Mouse (Mus musculus): ENCODE results near the gene Kpna3. TPM values are rescaled to one million over a fixed set of nuclear protein-coding genes. Genes with fewer than 3 reads are reported as not detected.

The Kpna3 gene
- polyA plus RNA-seq, 1 experiment from 2014 or later: 91.6 TPM

DNA sequence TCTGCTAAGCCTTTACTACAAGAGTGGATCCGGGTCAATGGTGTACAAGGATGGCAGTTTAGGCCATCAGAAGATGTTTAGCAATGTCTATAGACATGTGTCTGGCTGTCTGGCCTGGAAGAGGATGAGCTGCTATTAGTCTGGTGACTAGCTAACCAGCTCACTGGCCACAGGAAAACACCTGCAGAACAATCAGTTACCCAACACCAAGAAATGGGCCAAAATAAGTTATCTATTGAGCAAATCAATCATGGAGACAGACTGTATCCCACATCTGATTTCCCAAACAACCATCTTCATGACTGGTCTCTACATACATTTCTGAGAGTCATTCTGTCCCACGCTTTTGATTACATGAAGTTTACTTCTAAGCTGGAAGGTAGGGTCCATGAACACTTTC is 75.9 kb downstream of the Kpna3 start:
- no peaks in the 10 kb centered on the region for H3K9me3 ChIP-seq (replicated peaks; ENCODE audit: control insufficient read depth, low read length)
- no peak for ATAC-seq

DNA sequence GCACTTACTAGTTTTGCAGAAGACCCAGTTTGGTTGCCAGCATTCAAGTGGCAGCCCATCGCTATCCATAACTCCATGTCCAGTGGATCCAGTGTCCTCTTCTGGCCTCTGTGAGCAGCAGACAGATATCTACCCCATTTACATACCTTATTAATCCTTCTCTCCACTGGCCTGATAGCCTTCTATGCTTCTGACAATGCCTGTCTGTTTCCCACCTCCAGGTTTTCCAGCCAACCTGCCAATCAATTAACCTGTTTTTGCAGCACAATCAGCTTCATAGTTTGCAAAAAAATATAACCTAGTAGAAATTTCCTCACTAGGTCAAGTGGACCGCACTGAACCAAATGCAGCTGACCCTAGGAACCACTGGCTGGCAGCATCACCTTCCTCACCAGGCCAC is 77.4 kb downstream of the Kpna3 start:
- no peaks in the 10 kb centered on the region for H3K27me3 ChIP-seq (replicated peaks; ENCODE audit: control insufficient read depth, insufficient read depth, low read length)
- ATAC-seq: no peak

More for the DNA sequence above, 75.9 kb downstream of the Kpna3 start:
- no peak overlapping the region for H3K9ac ChIP-seq (ENCODE audit: low read length)
- DNase-seq (ENCODE audit: low spot score): no peak
- WGBS: 94% methylated on average over 2 of the region's 2 CpGs
- no peak overlapping the region for H3K27ac ChIP-seq (ENCODE audit: low read depth, low read length)
- no peaks in the 10 kb centered on the region for H3K27me3 ChIP-seq (replicated peaks; ENCODE audit: control insufficient read depth, insufficient read depth, low read length)
- H3K36me3 ChIP-seq (ENCODE audit: control insufficient read depth, insufficient read depth, low read length): peaks cover 20% of the 10 kb centered on the region
- H3K4me1 ChIP-seq (ENCODE audit: control insufficient read depth, insufficient read depth, low read length): peaks cover 4% of the 10 kb centered on the region; the same call in 1 of the 2 replicates
- no peak overlapping the region for H3K4me3 ChIP-seq (ENCODE audit: low read depth, low read length)
- H3K4me2 ChIP-seq (ENCODE audit: low read length): no peak overlapping the region

DNA sequence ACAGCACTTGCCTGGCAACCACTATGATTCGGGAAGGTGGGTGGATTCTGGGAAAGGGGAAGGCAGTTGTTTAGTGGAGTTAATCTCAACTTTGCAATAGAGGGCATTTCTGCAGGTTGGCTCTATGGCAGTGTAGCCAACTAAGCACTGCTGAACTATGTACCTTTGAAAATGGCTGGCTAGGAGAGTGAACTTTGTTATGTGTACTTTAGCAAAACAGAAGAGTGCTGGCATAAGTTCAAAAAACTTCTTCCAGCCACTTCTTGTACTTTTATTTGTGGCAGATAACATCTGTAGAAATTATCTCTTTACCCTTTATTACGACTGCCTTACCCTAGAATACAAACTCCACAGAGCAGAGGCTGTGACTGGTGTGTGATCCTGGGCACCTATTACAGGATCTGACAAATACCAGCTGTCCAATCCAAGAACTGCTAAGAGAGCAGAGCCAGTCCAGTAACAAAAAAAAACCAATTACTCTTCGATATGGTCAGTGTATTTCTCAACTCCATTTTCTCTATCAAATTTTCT is 78.6 kb downstream of the Kpna3 start:
- Histone ChIP-seq H3K4me3 (ENCODE audit: low read depth, low read length) (no peak overlapping the region), H3K4me2 (ENCODE audit: low read length) (peak overlapping the region; percentile 50), H3K9me3 (replicated peaks; ENCODE audit: control insufficient read depth, low read length) (no peaks in the 10 kb centered on the region), H3K27me3 (replicated peaks; ENCODE audit: control insufficient read depth, insufficient read depth, low read length) (no peaks in the 10 kb centered on the region), H3K36me3 (ENCODE audit: control insufficient read depth, insufficient read depth, low read length) (peaks cover 5% of the 10 kb centered on the region), H3K9ac (ENCODE audit: low read length) (peak overlapping the region; percentile 80), H3K4me1 (ENCODE audit: control insufficient read depth, insufficient read depth, low read length) (peaks cover 4% of the 10 kb centered on the region; the same call in 1 of the 2 replicates), H3K27ac (ENCODE audit: low read depth, low read length) (no peak overlapping the region)
- no peak for ATAC-seq
- DNase-seq (ENCODE audit: low spot score): peak; percentile 4
- 66% methylated on average over 3 of the region's 3 CpGs for WGBS

More for the DNA sequence above, 77.4 kb downstream of the Kpna3 start:
- Histone ChIP-seq H3K9me3 (replicated peaks; ENCODE audit: control insufficient read depth, low read length) (no peaks in the 10 kb centered on the region), H3K27ac (ENCODE audit: low read depth, low read length) (no peak overlapping the region), H3K36me3 (ENCODE audit: control insufficient read depth, insufficient read depth, low read length) (peaks cover 16% of the 10 kb centered on the region), H3K4me2 (ENCODE audit: low read length) (no peak overlapping the region), H3K4me1 (ENCODE audit: control insufficient read depth, insufficient read depth, low read length) (peaks cover 4% of the 10 kb centered on the region; the same call in 1 of the 2 replicates), H3K9ac (ENCODE audit: low read length) (no peak overlapping the region), H3K4me3 (ENCODE audit: low read depth, low read length) (no peak overlapping the region)
- no peak for DNase-seq (ENCODE audit: low spot score)
- WGBS: 97% methylated on average over 2 of the region's 2 CpGs

DNA sequence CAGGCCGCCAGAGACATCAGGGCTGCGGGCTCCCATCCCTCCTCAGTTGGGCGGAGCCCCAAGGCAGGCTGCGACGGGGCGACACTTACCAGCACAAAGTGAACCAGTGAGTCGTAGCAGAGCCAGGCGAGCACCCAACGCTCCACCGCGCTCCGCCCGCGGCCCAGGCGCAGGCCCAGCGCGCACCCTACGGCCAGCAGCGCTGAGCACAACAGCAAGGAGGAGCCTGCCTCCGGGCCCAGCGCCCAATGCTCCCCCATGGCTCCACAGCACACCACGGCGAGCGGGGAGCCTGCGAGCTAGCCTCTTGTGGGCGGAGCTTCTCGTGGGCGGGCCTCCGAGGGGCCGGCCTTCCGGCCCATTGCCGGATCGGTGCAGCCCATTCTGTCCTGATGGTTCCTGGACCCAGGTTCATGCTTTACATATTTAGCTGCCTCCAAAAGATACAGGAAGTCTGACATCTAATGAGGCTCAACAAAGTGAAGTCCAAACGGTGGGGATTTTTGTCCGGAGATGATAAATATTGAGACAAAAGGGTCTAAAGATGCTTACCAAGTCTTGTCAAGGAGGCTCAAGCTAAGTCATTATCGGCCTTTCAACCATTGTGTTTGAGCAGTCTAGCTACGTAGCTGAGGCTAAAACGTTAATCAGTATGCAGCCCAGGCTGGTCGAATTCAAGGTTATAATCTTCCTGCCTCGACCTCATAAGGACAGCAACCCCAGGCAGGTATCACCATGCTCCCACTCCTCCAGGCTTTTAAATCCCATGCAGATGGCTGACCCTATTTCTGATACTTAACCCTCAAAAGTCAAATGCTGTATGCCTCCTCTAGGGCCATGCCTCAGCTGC is 79.3 kb downstream of the Kpna3 start, which contains the start of gene Ebpl:
Gene Ebpl (minus strand): TSS at position 309 of the 850 bp plus-strand sequence.
- peak; percentile 94 for DNase-seq (ENCODE audit: low spot score)
- H3K4me1 ChIP-seq (ENCODE audit: control insufficient read depth, insufficient read depth, low read length): peaks cover 4% of the 10 kb centered on the region; the same call in 1 of the 2 replicates
- H3K4me3 ChIP-seq (ENCODE audit: low read depth, low read length): peak within 1 kb of the TSS; percentile 58
- peak within 1 kb of the TSS; percentile 88 for H3K27ac ChIP-seq (ENCODE audit: low read depth, low read length)
- H3K9ac ChIP-seq (ENCODE audit: low read length): peak within 1 kb of the TSS; percentile 80
- ATAC-seq: peak; percentile 98
- peaks cover 2% of the 10 kb centered on the region for H3K36me3 ChIP-seq (ENCODE audit: control insufficient read depth, insufficient read depth, low read length)
- H3K27me3 ChIP-seq (replicated peaks; ENCODE audit: control insufficient read depth, insufficient read depth, low read length): no peaks in the 10 kb centered on the region
- H3K9me3 ChIP-seq (replicated peaks; ENCODE audit: control insufficient read depth, low read length): no peaks in the 10 kb centered on the region
- under 1% methylated on average over 40 of the region's 40 CpGs for WGBS
- H3K4me2 ChIP-seq (ENCODE audit: low read length): peak within 1 kb of the TSS; percentile 50

DNA sequence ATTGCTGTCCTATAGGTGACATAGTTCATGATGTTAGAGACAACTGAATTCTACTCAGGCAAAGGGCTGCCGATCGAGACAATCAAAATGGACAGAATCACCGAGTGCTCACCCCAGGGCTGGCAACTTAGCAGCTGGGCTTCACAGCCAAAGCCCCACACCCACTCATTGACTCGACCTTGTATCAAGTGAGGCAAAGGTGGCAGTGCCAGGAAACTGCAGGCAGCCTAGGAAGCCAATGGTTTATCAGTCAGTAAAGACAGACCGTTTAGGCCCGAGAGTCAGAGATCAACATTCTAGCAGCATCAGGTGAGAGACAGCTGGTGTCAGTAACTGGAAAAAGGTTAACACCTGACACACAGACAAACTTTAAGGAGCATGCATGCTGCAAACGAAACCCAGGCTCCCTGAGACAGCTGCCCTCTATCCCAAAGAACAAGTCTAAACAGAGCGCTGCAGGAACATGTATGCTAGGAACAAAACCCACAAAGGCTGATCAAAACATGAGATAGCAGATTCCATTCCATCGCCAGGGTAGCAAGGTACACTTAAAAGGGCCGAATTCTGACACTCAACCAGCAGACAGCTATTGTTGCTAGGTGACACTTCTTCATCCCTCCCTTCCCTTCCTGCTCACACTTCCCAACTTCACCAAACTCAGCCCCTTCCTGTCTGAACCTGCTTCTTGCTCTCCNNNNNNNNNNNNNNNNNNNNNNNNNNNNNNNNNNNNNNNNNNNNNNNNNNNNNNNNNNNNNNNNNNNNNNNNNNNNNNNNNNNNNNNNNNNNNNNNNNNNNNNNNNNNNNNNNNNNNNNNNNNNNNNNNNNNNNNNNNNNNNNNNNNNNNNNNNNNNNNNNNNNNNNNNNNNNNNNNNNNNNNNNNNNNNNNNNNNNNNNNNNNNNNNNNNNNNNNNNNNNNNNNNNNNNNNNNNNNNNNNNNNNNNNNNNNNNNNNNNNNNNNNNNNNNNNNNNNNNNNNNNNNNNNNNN is 85.1 kb downstream of the Kpna3 start:
- Histone ChIP-seq H3K27ac (ENCODE audit: low read depth, low read length) (no peak overlapping the region), H3K9ac (ENCODE audit: low read length) (no peak overlapping the region), H3K4me1 (ENCODE audit: control insufficient read depth, insufficient read depth, low read length) (no peaks in the 10 kb centered on the region)

DNA sequence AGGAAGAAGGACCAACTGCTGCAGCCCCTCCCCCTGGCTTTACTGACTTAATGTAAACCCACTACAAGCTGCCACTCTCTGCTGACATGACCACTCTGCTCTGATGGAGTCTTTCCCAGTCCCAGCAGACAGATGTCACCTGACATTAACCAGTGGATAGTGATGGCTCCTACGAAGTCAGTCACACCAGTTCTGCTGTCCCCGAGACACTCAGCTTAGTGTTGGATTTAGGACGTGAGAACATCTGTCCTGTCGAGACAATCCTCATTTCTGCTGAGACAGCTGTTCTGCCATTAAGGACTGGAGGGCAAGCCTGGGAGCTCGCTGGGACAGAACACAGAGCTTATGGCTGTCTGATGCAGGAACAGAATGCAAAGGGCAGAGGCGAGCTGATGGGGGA is 88.9 kb downstream of the Kpna3 start:
- Histone ChIP-seq H3K4me1 (ENCODE audit: control insufficient read depth, insufficient read depth, low read length) (no peaks in the 10 kb centered on the region), H3K4me3 (ENCODE audit: low read depth, low read length) (no peak overlapping the region), H3K27ac (ENCODE audit: low read depth, low read length) (no peak overlapping the region), H3K27me3 (replicated peaks; ENCODE audit: control insufficient read depth, insufficient read depth, low read length) (no peaks in the 10 kb centered on the region), H3K36me3 (ENCODE audit: control insufficient read depth, insufficient read depth, low read length) (no peaks in the 10 kb centered on the region), H3K9ac (ENCODE audit: low read length) (no peak overlapping the region), H3K4me2 (ENCODE audit: low read length) (no peak overlapping the region), H3K9me3 (replicated peaks; ENCODE audit: control insufficient read depth, low read length) (no peaks in the 10 kb centered on the region)
- no peak for ATAC-seq
- DNase-seq (ENCODE audit: low spot score): no peak
- 81% methylated on average over 6 of the region's 6 CpGs for WGBS

More for the DNA sequence above, 85.1 kb downstream of the Kpna3 start:
- H3K27me3 ChIP-seq (replicated peaks; ENCODE audit: control insufficient read depth, insufficient read depth, low read length): no peaks in the 10 kb centered on the region
- no peaks in the 10 kb centered on the region for H3K9me3 ChIP-seq (replicated peaks; ENCODE audit: control insufficient read depth, low read length)
- ATAC-seq (no peak), DNase-seq (ENCODE audit: low spot score) (no peak)
- H3K36me3 ChIP-seq (ENCODE audit: control insufficient read depth, insufficient read depth, low read length): no peaks in the 10 kb centered on the region
- no peak overlapping the region for H3K4me3 ChIP-seq (ENCODE audit: low read depth, low read length)
- H3K4me2 ChIP-seq (ENCODE audit: low read length): no peak overlapping the region
- 84% methylated on average over 10 of the region's 10 CpGs for WGBS

DNA sequence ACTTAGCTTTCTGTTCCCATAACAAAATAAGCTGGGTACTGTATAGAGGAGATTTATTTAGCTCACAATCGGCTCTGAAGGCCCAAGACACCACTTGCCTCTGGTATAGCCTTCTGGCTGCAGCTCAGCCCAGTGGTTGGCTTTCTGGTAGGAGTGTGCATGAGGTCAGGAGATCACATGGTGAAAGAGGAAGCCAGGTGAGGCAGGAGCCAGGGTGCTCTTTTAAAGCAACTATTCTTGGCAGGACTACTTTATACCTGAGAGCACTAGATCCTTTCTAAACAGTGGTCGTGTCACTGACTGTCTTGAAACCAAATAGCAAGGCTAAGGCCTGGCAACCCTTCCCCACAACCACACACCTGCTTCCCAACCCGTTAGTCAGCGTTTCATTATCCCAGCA is 89.8 kb downstream of the Kpna3 start:
- Histone ChIP-seq H3K27me3 (replicated peaks; ENCODE audit: control insufficient read depth, insufficient read depth, low read length) (no peaks in the 10 kb centered on the region), H3K27ac (ENCODE audit: low read depth, low read length) (no peak overlapping the region), H3K4me2 (ENCODE audit: low read length) (no peak overlapping the region), H3K9me3 (replicated peaks; ENCODE audit: control insufficient read depth, low read length) (no peaks in the 10 kb centered on the region), H3K4me1 (ENCODE audit: control insufficient read depth, insufficient read depth, low read length) (no peaks in the 10 kb centered on the region), H3K4me3 (ENCODE audit: low read depth, low read length) (no peak overlapping the region), H3K36me3 (ENCODE audit: control insufficient read depth, insufficient read depth, low read length) (no peaks in the 10 kb centered on the region), H3K9ac (ENCODE audit: low read length) (no peak overlapping the region)
- 93% methylated on average over 4 of the region's 4 CpGs for WGBS
- ATAC-seq (no peak), DNase-seq (ENCODE audit: low spot score) (no peak)

DNA sequence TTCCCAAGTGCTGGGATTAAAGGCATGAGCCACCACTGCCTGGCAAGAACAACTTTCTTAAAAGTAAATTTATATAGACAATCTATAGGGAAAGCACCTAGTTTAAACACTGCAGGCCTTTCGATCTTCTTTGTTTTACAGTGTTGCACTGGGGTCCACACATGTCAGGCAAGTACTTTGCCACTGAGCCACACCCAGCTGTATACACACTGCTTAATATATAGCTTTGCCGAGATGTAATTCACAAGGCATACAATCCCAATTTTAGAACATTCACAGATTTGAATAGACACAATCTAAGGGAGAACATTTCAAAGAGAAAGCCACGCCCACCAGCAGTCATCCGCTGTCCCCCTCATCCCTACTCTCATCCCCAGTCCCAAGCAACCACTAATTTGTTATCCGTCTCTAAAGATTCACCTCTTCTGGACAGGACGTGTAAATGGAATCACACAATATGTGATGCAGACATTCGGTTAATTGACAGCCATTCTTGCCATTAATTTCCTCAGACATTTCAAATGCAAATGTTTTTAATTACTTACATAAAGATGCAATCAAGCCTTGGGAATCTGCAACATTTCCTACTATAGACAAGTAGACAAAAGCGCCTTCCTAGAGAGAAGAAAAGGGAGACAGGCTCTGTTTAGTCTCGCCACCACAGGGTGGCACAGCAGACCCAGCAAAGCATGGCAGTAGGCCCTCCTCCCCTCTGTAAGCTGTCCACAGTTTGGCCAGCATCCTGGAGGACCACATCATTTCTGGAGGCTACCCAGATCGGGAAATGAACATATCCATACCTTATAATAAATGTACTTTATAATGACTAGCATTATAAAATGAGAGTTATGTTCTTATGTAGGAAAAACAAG is 92.6 kb downstream of the Kpna3 start:
- DNase-seq (ENCODE audit: low spot score) (peak; percentile 88), ATAC-seq (peak; percentile 97)
- H3K4me1 ChIP-seq (ENCODE audit: control insufficient read depth, insufficient read depth, low read length): no peaks in the 10 kb centered on the region
- H3K9me3 ChIP-seq (replicated peaks; ENCODE audit: control insufficient read depth, low read length): no peaks in the 10 kb centered on the region
- no peak overlapping the region for H3K9ac ChIP-seq (ENCODE audit: low read length)
- H3K27me3 ChIP-seq (replicated peaks; ENCODE audit: control insufficient read depth, insufficient read depth, low read length): no peaks in the 10 kb centered on the region
- WGBS: 24% methylated on average over 10 of the region's 10 CpGs
- H3K36me3 ChIP-seq (ENCODE audit: control insufficient read depth, insufficient read depth, low read length): no peaks in the 10 kb centered on the region
- no peak overlapping the region for H3K4me2 ChIP-seq (ENCODE audit: low read length)
- H3K27ac ChIP-seq (ENCODE audit: low read depth, low read length): 0 out of 2 replicates have a peak overlapping the region, but pooled peaks have one; percentile 33
- H3K4me3 ChIP-seq (ENCODE audit: low read depth, low read length): no peak overlapping the region
